Mouse (Mus musculus) myocyte (in vitro differentiated cells): ENCODE data around the gene Pigyl. TPM values are rescaled to one million over a fixed set of nuclear protein-coding genes. Genes with fewer than 3 reads are reported as not detected.
A peak's percentile ranks its signal among the peaks of the same experiment; 100 is the strongest.

Source experiments
- H3K27me3 ChIP-seq: one replicate; pipeline ENCODE4 v1.6.1; 2011; ENCODE audit not compliant: control insufficient read depth, insufficient read depth, insufficient read length
- H3K36me3 ChIP-seq: one replicate; pipeline ENCODE4 v1.6.1; 2011; ENCODE audit not compliant: control insufficient read depth, insufficient read depth
- H3K4me2 ChIP-seq: one replicate; pipeline ENCODE4 v1.6.1; 2011; ENCODE audit warnings: low read depth, control low read depth
- H3K4me3 ChIP-seq: one replicate; pipeline ENCODE4 v1.5.1; 2011; ENCODE audit warnings: mild to moderate bottlenecking, control low read depth, moderate library complexity
- H3K79me2 ChIP-seq: one replicate; pipeline ENCODE4 v1.6.1; 2011; ENCODE audit not compliant: control insufficient read depth, insufficient read depth
- H3ac ChIP-seq: one replicate; pipeline ENCODE4 v1.6.1; 2011; ENCODE audit not compliant: control insufficient read depth, insufficient read length
- CEBPB ChIP-seq: IDR thresholded peaks from 2 replicates; pipeline ENCODE4 v1.6.1; 2011; ENCODE audit warnings: mild to moderate bottlenecking, moderate library complexity; ENCODE audit not compliant: poor library complexity, insufficient read depth, severe bottlenecking
- E2F4 ChIP-seq: IDR thresholded peaks from one replicate; pipeline ENCODE4 v1.6.1; 2011; ENCODE audit warnings: mild to moderate bottlenecking, control low read depth, moderate library complexity; ENCODE audit not compliant: insufficient read depth
- MAX ChIP-seq: IDR thresholded peaks from one replicate; pipeline ENCODE4 v1.6.1; 2011; ENCODE audit warnings: low read depth, mild to moderate bottlenecking, control low read depth
- MYOD1 ChIP-seq, 3 experiments: IDR thresholded peaks; one replicate each; pipeline ENCODE4 v1.6.1; 2011; ENCODE audit warnings: control low read depth in 2 of 3, low read depth in 2 of 3, mild to moderate bottlenecking in 2 of 3, moderate library complexity in 1 of 3; ENCODE audit not compliant: insufficient read length in 2 of 3, control insufficient read depth in 1 of 3
- MYOG ChIP-seq, 3 experiments: IDR thresholded peaks; one replicate each; pipeline ENCODE4 v1.6.1; 2011; ENCODE audit warnings: control low read depth in 2 of 3, low read depth in 2 of 3, mild to moderate bottlenecking in 2 of 3; ENCODE audit not compliant: insufficient read length in 2 of 3, control insufficient read depth in 1 of 3, insufficient read depth in 1 of 3
- POLR2A ChIP-seq: IDR thresholded peaks from one replicate; pipeline ENCODE4 v1.6.1; 2011; ENCODE audit warnings: low read depth, mild to moderate bottlenecking, control low read depth, moderate library complexity; ENCODE audit not compliant: insufficient read length
- POLR2AphosphoS2 ChIP-seq: IDR thresholded peaks from one replicate; pipeline ENCODE4 v1.6.1; 2011; ENCODE audit warnings: low read depth, control low read depth; ENCODE audit not compliant: insufficient read length
- REST ChIP-seq: IDR thresholded peaks from one replicate; pipeline ENCODE4 v1.6.1; 2011; ENCODE audit warnings: mild to moderate bottlenecking, control low read depth, moderate library complexity; ENCODE audit not compliant: insufficient read depth, insufficient read length
- SRF ChIP-seq: IDR thresholded peaks from one replicate; pipeline ENCODE4 v1.6.1; 2011; ENCODE audit warnings: low read depth; ENCODE audit not compliant: control insufficient read depth, insufficient read length
- TCF12 ChIP-seq: IDR thresholded peaks from one replicate; pipeline ENCODE4 v1.6.1; 2011; ENCODE audit warnings: mild to moderate bottlenecking, control low read depth; ENCODE audit not compliant: poor library complexity, insufficient read depth, severe bottlenecking
- TCF3 ChIP-seq: IDR thresholded peaks from one replicate; pipeline ENCODE4 v1.6.1; 2011; ENCODE audit warnings: low read depth, control low read depth; ENCODE audit not compliant: insufficient read length
- USF1 ChIP-seq: IDR thresholded peaks from one replicate; pipeline ENCODE4 v1.6.1; 2011; ENCODE audit warnings: low read depth, mild to moderate bottlenecking, control low read depth, moderate library complexity
- polyA plus RNA-seq: library from polyadenylated mRNA; unstranded; fragments of >200 nt; fragmentation: generic; extraction: Trizol; gene quantifications from one replicate; pipeline ENCODE4 v1.2.1, GENCODE M21; 2012; ENCODE audit warnings: missing spikeins

The Pigyl gene
- polyA plus RNA-seq, 1 experiment, result 48.5 TPM

GRCm38 (mm10) chr9:22125246-22126027 is 31.2 kb upstream of the Pigyl start:
- no peak overlapping the region for H3K4me2 ChIP-seq
- H3K4me3 ChIP-seq, result no peak overlapping the region
- no peaks in the 10 kb centered on the region for H3K36me3 ChIP-seq
- no peaks in the 10 kb centered on the region for H3K79me2 ChIP-seq
- TF ChIP-seq MYOG (IDR thresholded peaks at IDR 0.05; ENCODE audit: control insufficient read depth in 1 of 3, insufficient read depth in 1 of 3, insufficient read length in 2 of 3, low read depth in 2 of 3) (no peak), SRF (no peak), POLR2AphosphoS2 (no peak), E2F4 (no peak), TCF3 (no peak), CEBPB (no peak), USF1 (no peak), MYOD1 (IDR thresholded peaks at IDR 0.05; ENCODE audit: control insufficient read depth in 1 of 3, insufficient read length in 2 of 3, low read depth in 2 of 3) (no peak), TCF12 (no peak), MAX (no peak), REST (no peak), POLR2A (no peak)
- H3K27me3 ChIP-seq, result no peaks in the 10 kb centered on the region
- H3ac ChIP-seq, result no peak overlapping the region

- Histone ChIP-seq H3K79me2 (no peaks in the 10 kb centered on the region), H3K27me3 (no peaks in the 10 kb centered on the region), H3K4me3 (no peak overlapping the region), H3K4me2 (no peak overlapping the region), H3K36me3 (no peaks in the 10 kb centered on the region), H3ac (no peak overlapping the region)
- TF ChIP-seq CEBPB (no peak), TCF3 (no peak), MYOD1 (IDR thresholded peaks at IDR 0.05; ENCODE audit: control insufficient read depth in 1 of 3, insufficient read length in 2 of 3, low read depth in 2 of 3) (peak in 1 of 3 experiments; percentile 43), MYOG (IDR thresholded peaks at IDR 0.05; ENCODE audit: control insufficient read depth in 1 of 3, insufficient read depth in 1 of 3, insufficient read length in 2 of 3, low read depth in 2 of 3) (peak in 1 of 3 experiments; percentile 24)
These were observed 25.2 kb upstream of the Pigyl start for GRCm38 (mm10) chr9:22131226-22131981.

DNA sequence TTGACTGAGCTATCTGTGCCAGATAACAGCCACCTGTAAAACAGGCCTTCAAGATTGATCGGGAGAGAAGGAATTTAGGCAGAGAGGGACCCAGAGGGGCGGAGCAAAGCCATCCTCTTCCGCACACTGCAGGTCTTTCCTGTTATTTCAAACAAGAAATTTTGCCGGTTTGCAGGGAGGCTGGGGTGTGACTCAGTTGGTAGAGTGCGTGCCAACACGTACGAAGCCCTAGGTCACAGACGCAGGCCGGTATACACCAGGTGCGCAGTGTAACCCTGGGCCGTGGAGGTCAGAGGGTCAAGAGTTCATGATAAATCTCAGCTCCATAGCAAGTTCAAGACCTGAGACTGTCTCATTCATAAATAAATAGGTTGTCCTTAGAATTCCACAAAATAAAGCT is 24.4 kb upstream of the Pigyl start:
- Histone ChIP-seq H3K36me3 (no peaks in the 10 kb centered on the region), H3K27me3 (no peaks in the 10 kb centered on the region), H3K79me2 (no peaks in the 10 kb centered on the region), H3K4me2 (no peak overlapping the region), H3ac (no peak overlapping the region), H3K4me3 (no peak overlapping the region)
- TF ChIP-seq USF1, result no peak
- no peak for TF ChIP-seq MAX
- TF ChIP-seq SRF, result no peak
- TF ChIP-seq REST, result no peak
- TF ChIP-seq MYOG (IDR thresholded peaks at IDR 0.05; ENCODE audit: control insufficient read depth in 1 of 3, insufficient read depth in 1 of 3, insufficient read length in 2 of 3, low read depth in 2 of 3), result no peak
- TF ChIP-seq POLR2AphosphoS2, result no peak
- no peak for TF ChIP-seq TCF12
- no peak for TF ChIP-seq POLR2A
- TF ChIP-seq TCF3, result no peak
- TF ChIP-seq MYOD1 (IDR thresholded peaks at IDR 0.05; ENCODE audit: control insufficient read depth in 1 of 3, insufficient read length in 2 of 3, low read depth in 2 of 3), result no peak
- TF ChIP-seq CEBPB, result no peak
- no peak for TF ChIP-seq E2F4

DNA sequence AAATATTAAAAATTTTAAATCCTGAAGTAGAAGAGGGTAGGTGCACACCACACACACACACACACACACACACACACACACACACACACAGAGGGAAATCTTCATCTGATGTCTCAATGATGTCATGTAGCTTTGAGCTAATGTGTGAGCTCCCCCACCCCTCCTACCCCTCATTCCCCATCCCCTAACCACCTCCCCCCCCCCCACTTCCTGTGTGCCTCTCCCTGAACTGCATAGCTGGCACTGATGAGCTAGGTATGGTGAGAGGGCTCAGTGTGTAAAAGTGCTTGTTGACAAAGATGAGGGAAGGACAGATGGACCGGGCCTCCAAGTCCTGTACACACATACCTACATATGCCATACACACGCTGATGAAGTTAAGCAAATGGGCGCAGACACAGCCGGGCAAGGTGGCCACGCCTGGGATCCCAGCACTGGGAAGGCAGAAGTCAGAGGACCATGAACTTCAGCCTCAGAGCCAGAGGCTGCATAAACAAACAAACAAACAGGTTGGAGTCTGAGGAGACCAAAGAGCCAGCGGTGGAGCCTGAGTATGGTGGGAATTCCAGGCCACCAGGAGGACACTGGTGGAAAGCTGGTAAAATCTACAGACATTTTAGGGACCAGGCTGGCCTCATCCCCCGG is 22.3 kb upstream of the Pigyl start:
- no peak overlapping the region for H3K4me2 ChIP-seq
- TF ChIP-seq POLR2AphosphoS2 (no peak), TCF12 (no peak), REST (no peak), SRF (no peak), TCF3 (no peak), MAX (no peak), MYOD1 (IDR thresholded peaks at IDR 0.05; ENCODE audit: control insufficient read depth in 1 of 3, insufficient read length in 2 of 3, low read depth in 2 of 3) (no peak), POLR2A (no peak), CEBPB (no peak), USF1 (no peak), E2F4 (no peak), MYOG (IDR thresholded peaks at IDR 0.05; ENCODE audit: control insufficient read depth in 1 of 3, insufficient read depth in 1 of 3, insufficient read length in 2 of 3, low read depth in 2 of 3) (no peak)
- no peak overlapping the region for H3K4me3 ChIP-seq
- no peaks in the 10 kb centered on the region for H3K36me3 ChIP-seq
- H3K27me3 ChIP-seq, result no peaks in the 10 kb centered on the region
- no peaks in the 10 kb centered on the region for H3K79me2 ChIP-seq
- no peak overlapping the region for H3ac ChIP-seq
